Mouse (Mus musculus) megakaryocyte, adult 5-6 weeks (primary cell): ENCODE measurements around the gene Prrc2a. TPM values are rescaled to one million over a fixed set of nuclear protein-coding genes. Genes with fewer than 3 reads are reported as not detected.

Experiments used
- ATAC-seq: 2 replicates; pipeline ENCODE4 v1.8.0; 2016; ENCODE audit warnings: mild to moderate bottlenecking, inconsistent platforms; ENCODE audit not compliant: poor library complexity, severe bottlenecking
- total RNA-seq, 2 experiments: library from RNA; stranded (forward) in 1 of 2; stranded (reverse) in 1 of 2; fragments of 153-499, 151-499 nt in 1 of 2; fragments of 221-1000, 200-1000 nt in 1 of 2; gene quantifications; 2 replicates each; pipeline versions ENCODE4 v1.2.3 to v1.2.4; 2015 to 2017

The Prrc2a gene
- total RNA-seq, 2 experiments from 2014 or later, result 35.8 to 172 TPM

DNA sequence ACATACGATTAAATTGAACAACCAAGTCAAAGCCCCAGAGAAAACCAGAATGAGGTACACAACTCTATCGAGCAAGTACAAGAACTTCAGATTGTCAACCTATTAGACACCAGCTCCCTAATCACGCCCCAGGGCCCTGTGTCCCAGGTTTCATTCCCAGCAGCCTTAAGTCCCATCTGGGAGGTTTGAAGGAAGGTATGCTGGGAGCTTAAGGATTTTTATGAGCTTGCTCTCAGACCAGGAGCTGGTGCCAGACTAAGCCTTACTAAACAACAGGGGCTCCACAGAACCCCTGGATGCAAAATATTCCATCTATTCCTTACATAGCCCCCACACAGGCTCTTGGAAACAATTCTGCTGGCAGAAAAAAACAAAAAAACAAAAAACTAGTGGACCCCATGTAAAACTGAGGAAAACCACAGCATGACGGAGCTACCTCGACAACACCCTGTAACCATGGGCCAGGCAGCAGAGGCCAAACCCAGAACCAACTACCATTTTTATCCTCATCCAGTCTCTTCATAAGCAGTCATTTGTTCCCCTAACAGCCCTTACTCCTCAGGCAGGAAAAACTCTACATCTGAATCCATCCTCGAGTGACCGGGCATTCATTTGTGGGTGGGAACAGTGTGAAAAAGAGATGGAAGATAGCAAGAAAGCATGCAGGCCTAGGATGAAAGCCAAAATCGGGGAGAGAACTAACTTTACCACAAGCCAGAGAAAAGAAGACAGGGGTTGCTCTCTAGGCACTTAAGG, 1.2 kb downstream of the Prrc2a start:
- no peak for ATAC-seq

DNA sequence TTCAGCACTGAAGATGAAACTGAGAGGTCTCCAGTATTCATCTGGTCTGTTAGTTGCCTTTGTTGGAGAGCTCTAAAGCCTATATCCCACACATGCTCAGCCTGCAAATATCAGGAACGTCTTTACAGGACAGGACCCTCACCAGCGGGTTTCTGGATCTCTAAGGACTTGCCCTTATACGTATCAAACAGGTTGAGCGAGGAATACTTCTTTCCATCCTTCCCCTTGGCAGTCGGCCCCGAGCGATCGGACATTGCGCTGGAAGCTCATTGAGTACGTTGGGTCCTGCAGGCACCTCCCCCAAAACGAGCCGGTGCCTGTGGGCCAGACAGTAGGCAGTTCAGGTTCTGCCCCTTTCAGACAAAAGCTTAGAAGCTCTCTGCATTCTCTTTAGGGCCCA, 2.0 kb downstream of the Prrc2a start:
- ATAC-seq, result no peak

DNA sequence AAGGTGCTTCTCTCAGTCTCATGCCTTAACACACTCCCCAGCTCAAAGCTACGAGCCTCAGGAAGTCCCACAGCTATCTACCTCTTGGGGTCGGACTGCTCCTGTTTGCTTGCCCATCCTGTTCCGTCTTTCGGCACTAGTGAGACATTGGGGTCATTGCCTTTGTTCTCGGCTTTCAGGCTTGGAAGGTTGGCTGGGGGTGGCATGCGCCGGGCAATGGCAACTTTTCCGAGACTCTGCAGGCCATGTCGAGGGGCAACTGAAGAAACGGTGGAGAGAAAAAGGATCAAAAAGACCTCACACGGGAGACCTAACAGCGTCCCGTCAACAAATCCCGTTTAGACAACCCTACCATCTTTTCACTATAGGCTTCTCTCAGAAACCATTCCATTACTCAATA, 2.6 kb downstream of the Prrc2a start:
- no peak for ATAC-seq

DNA sequence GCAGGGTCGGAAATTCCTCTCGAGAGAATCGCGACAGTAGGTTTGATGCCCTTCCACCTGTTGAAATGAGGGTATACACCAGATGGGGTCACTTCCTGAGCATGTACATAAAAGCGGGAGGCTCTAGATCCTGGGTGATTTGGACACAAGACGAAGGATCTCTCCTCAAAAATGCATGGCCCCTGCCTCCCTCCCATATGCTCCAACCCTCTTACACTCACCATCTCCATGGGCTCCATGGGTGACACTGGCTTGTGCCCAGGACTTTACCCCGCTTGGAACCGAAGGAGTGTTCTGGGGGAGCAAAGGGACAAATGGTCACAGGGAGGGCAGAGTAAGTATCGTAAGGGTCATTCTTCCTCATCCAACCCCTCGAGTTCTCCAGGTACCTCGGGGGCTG, 3.3 kb downstream of the Prrc2a start:
- ATAC-seq, result no peak

DNA sequence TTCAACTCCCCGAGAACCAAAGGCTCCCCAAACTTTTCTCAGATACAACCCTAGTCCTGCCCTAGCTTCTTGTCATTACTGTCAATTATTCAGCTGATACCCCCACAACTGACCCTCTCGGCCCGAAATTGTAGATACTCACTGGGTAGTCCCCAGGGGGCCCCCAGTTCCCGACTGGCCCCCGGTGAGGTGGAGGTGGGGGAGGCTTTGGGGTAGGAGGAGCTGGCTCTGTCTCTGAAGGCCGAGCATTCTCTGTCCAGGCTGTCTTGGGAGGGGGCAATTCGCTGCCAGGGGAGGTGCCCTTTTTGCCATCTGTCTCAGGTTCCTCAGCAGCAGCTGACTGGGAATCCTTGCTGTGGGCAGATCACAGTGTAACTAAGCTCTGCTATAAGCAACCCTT, 5.1 kb downstream of the Prrc2a start:
- no peak for ATAC-seq

DNA sequence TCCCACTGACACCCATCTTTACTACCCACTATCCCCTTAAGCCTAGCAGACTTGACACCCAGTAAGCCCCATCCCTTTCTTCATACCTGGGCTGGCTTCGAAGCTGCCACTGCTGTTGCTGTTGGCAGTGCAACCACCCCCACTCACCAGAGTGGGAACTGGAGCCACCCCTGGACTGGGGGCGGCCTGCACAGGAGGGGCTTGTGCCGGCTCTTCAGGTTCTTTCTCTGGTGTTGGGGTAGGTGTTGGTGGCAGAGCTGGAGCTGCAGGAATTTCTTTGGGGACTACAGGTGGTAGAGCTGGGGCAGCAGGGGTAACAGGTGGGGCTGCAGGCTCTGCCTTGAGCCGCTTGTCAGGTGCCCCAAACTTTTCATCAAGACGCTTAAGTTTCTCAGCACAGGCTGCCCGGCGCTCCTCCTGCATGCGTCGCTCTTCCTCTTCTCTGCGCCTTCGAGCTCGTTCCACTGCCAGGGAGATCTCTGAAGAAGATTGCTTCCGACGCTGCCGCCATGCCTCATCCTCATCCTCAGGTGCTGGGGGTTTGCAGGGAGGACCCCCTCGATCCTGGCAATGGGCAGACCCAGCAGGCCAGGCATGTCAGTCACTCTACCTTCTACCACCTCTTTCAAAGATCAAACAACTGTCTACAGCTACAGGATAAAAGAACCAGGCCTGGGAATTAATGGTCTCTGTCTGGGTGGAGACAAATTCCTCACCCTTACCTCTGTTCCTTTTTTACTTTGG, 5.7 kb downstream of the Prrc2a start:
- ATAC-seq, result no peak

DNA sequence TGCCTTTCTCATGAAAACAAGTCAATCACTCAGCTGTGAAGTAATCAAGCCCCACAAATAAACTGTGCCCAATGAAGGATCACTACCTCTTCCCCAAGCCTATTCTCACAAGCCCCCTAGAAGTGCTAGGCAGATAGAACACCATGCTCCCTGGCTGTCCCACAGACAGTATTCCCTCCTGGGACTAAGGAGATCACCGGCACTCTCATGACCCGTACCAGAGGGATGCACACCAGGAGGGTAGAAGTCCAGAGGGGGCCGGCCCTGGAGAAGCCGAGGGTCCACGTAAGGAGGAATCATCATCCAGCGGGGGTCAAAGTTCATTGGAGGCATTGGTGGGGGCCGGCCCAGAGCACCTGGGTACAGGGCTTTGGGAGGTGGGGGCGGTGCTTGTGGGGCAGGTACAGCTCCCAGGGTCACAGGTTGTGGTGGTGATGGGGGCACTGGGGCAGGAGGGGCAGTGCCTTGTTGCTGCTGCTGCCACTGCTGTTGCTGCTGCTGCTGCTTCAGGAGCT, 7.0 kb downstream of the Prrc2a start:
- no peak for ATAC-seq

DNA sequence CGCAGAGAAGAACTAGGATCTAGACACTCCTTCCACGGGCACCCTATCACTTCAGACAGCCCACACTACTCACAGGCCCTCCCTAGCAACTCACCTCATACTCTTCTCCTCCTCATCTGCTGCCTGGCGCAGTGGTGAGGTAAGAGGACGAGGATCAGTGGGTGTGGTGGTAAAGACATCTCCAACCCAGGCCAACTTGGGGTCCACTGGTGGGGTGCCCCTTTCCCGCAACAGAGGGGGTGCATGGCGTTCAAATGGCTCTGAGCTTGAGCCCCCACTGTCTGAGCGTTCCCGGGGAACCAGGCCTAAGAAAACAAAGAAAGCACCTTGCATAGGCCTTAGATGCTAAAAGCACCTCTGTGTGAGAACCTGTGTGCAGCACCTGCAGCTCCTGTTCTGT, 7.4 kb downstream of the Prrc2a start:
- no peak for ATAC-seq

DNA sequence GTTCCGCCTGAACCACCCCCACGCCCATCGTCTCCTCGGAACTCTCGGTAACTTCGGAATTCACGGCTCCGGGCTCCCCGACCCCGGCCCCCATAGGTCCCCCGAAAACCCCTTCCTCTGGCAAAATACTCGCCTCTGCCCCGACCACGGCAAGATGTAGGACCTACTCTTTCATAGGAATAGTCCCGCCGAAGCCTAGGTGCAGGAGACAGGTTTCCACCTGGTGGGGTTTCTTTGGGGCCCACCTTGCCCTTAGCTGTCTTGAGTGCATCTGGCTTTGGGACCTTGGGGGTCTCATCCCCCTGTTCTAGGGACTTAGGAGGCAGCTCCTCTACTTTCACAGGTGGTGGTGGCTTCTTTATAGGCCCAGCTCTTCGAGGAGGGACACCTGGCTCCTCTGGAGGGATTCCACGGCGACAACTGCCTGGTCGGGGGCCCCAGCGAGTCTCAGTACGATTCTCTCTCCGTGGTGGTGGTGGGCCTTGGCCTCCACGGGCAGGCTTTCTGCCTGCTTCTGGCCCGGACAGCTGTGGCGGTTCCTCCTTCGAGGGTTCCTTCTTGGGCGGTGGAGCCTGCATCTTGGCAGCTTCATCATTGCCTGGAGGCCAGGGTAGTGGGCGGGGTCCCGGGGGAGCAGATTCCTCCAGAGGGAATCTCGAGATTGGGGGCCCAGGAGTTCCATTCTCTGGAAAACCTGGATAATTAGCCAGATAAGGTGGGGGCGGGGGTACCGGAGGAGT, 8.1 kb downstream of the Prrc2a start:
- no peak for ATAC-seq

DNA sequence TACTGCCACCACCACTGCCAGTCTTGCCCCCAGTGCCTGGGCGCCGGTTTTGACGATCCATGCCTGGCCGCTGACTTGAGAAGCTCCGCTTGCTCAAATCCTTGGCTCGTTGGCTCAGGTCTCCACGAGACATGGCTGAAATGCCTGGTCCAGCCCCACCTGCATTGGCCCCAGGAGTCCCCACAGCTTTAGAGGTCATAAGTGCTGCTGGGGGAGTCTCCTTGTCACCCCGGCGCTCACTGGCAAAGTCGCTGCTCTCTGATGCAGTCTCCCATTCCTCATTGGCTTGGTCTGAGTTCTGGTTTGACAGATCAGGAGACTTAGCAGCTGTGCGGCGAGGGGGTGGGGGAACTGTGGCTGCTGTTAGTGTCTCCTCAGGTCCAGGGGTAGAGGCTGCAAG, 9.2 kb downstream of the Prrc2a start:
- ATAC-seq, result no peak

DNA sequence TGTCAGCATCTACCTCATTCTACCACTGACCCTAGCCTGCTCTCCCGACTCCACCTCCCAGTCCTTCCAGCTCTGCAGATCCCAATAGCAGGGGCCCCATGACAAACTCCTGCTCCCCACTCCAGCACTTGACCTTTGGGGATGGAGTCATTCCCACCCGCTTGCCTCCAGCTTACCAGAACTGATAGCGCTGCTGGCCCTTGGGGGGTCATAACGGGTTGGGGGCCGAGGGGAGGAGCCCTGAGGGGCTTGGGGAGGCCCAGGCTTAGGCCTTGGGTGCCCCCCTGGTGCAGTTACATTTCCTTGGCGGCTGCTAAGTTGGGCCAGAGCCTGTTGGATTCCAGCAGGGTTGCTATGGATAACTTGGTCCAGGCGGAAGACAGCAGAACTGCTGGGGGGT, 10.1 kb downstream of the Prrc2a start:
- ATAC-seq, result no peak

DNA sequence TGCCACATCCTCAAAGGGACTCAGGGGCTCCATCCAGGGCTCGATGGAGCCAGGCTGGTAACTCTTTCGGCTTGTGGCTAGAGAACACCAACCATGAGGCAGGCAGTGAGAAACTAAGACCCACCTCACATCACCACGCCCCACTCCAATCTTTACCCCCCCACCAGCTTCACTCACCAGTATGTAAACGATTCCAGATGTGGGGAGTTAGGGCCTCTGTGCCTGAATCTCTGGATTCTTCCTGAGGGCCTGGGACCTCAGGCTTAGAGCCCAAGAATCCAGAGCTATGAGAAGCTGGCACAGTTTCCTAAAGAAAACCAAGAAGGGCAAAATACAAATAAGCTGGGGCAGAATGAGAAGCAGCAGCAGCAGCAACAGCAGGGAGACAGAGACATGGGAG, 10.8 kb downstream of the Prrc2a start:
- no peak for ATAC-seq

DNA sequence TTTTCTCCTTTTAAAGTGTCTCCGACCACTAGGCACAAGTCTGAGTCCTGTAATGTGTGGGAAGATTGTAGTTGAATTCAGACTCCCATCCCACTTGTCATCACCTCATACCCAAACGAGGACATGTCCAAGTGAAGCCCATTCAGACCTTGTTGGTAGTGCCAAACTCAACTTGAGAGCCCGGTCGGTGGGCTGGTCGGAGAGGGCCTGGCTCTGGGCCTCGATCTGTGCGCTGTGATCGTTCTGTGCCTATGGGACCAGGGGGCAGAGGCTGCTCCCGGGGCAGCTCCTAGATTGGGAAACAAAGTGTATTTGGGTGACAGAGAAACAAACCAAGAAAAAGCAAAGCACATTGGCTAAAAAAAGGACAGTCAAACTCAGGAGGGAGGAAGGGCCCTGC, 11.6 kb downstream of the Prrc2a start:
- ATAC-seq, result no peak

DNA sequence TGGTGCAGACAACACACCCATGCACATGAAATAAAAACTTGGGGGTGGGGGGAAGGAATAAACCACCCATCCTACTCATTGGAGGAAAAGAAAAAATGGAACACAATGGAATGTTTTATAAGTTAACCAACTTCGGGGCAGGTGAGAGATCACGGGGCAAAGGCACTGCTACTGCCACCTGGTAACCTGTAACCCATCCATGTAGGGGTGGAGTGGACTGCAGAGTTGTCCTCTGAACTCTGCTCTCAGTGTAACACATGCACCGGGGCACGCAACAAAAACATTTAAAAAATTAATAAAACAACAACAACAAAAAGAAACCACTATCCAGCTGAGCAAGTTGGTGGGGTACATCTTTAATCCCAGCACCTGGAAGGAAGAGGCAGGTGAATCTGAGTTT, 12.6 kb downstream of the Prrc2a start:
- ATAC-seq, result no peak

DNA sequence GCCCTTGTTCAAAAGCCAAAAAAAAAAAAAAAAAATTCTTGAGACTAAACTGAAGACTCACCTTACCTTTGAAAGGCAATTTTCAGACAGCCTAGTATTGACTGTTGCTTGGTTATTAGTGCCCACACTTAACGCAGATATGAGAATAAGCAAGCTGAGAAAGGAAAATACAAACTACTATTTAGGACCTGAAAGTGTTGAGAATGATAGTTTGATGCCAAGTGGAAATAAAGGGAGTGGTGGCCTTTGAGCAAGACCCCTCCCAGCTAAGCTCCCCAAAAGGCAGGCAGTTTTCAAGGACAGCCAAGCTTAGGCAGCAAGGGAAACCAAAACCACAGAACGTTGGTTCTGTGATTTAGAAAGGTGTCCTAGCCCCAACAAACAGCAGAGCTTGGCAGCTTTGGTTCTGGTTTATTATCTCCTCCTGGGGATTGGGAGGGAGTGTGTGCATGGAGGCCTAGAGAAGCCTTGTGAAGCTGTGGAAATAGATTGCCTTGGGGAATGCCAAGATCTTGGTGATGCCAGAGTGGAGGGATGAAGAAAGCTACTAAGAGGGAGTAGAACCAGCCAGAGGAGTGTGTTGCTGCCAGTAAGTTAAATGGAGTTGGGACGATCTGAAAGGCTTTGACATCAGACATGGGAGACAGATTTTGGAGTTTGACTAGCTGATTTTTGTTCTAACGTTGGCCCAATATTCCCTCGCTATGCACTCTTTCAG, 16.6 kb downstream of the Prrc2a start:
- no peak for ATAC-seq

DNA sequence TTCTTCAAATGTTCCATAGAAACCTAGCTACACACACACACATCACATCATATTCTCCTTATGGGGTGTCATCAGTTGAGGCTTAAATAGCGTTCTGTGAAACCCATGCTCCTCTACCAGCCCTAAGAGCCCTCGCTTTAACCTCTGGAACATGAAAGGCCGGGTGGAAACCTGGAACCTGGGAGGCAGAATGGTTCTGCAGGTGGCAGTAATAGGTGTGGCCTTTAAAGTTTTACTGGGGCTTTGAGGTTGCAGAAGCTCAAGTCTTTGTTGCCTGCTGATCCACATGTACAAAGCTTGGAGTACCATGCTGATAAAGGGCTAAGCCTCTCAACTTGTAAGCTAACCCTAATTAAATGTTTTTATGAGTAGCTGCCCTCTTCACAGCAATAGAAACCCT, 17.3 kb downstream of the Prrc2a start:
- no peak for ATAC-seq

DNA sequence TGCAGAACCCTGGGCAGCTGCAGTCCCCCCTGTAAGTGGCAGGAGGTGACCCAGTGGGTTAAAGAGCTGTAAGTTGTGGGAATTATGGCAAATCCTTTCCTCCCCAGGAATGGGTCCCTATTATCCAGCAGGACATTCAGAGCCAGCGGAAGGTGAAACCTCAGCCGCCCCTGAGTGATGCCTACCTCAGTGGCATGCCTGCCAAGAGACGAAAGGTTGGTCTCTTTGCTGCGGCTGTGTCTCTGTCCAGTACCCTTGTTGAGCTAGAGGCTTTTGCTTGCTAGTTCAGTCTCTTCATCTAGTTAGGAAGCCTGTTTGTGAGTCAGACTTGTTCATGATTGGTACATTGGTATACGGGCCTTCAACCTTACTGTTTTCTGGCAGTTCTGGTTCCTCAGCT, 18.6 kb downstream of the Prrc2a start:
- ATAC-seq, result no peak

DNA sequence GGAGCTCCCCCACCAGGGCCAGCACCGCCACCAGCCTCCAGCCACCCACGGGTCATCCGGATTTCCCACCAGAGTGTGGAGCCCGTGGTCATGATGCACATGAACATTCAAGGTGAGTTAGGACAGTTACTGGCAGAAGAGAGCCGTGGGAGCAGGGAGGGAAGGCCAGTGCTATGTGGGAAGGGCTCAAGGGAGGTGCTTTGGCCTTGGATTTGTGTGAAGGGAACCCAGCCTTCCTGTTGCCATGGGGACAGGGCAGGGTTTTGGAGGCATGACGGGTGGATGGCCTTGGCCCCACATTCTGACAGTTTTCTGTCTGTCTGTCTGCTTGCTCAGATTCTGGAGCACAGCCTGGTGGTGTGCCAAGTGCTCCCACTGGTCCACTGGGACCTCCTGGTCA, 22.7 kb downstream of the Prrc2a start:
- no peak for ATAC-seq

DNA sequence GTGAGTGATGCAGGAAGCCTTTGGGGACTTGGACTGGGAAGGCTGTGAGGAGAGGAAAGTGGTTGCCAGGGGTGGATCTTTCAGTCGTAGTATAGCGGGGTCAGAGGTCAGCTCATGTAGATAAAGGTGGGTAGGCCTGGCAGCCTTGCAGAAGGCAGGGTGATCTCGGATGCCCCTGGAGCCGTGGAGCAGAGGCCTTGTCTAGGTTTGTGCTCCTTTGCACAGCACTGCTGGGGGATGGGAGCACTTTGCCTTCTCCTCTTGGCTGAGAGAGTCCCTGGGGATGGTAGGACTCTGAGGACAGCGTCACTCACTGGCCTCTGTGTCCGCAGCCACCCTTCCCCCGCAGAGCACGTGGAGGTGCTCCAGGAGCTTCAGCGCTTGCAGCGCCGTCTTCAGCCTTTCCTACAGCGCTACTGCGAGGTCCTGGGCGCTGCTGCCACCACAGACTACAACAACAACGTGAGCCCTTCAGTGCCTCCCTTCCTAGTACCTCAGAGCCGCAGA, 24.2 kb downstream of the Prrc2a start:
- no peak for ATAC-seq

DNA sequence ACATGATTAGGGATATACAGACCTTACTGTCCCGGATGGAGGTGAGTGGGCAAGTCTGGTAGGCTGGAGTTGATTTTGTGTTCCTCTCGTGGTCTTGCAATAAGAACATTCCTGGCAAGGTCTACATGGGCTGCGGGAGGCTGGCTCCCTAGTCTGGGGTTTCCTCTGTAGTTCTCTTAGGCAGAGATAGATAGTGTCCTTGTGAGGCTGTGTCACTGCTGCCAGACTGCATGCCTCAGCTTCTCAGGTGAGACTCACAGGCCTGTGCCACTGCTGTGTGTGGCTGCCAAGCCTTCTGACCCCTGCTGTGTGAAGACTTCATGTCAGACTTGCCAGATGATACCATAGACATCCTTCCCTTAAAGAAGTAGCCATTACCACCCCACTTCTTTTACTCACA, 25.4 kb downstream of the Prrc2a start:
- no peak for ATAC-seq
